Mouse (Mus musculus): Measurements from ENCODE around the gene Gm45015. TPM values are rescaled to one million over a fixed set of nuclear protein-coding genes. Genes with fewer than 3 reads are reported as not detected.

Gene Gm45015
- not detected in 2 replicates for polyA plus RNA-seq (2014; fragmentation: Nextera tagmentation; extraction: Ambion mirVana)

DNA sequence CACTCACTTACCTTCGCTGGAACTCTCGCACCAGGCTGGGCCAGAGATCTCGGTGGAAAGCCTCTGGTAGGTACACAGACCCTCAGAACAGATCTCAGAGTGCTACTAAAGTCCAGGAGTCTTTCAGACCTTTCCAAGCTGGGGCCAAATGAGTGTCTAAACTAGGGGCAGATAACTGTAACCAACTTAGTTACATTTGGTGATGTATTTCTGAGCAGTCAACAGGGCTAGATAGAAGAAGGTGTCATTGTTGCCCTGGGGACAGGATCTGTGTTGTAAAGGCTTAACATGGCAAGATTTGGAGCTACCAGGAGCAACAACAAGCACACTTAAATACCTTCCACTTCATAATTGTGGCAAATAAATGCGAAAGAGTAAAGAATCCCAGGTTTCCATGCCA, at the start of gene Gm45015:
TSS of gene Gm45015 (minus strand) at position 101 of the 400 bp plus-strand sequence.
- DNase-seq (no peak), ATAC-seq (ENCODE audit: low FRiP score, low TSS enrichment) (no peak)
- no peak within 1 kb of the TSS for H3K27ac ChIP-seq (replicated peaks; ENCODE audit: low read depth, low read length)
- H3K4me3 ChIP-seq (replicated peaks; ENCODE audit: low read depth, low read length) = no peak within 1 kb of the TSS
- WGBS = 82% methylated on average over 4 of the region's 4 CpGs
- no peaks in the 10 kb centered on the region for H3K36me3 ChIP-seq (ENCODE audit: control insufficient read depth, insufficient read depth, low read length)
- H3K4me2 ChIP-seq (ENCODE audit: low read length) = no peak within 1 kb of the TSS
- H3K9me3 ChIP-seq (ENCODE audit: control insufficient read depth, low read length) = no peaks in the 10 kb centered on the region
- H3K9ac ChIP-seq (replicated peaks; ENCODE audit: low read length) = no peak within 1 kb of the TSS
- no peaks in the 10 kb centered on the region for H3K27me3 ChIP-seq (ENCODE audit: control insufficient read depth, insufficient read depth, low read length)
- no peaks in the 10 kb centered on the region for H3K4me1 ChIP-seq (ENCODE audit: control insufficient read depth, insufficient read depth, low read length)

DNA sequence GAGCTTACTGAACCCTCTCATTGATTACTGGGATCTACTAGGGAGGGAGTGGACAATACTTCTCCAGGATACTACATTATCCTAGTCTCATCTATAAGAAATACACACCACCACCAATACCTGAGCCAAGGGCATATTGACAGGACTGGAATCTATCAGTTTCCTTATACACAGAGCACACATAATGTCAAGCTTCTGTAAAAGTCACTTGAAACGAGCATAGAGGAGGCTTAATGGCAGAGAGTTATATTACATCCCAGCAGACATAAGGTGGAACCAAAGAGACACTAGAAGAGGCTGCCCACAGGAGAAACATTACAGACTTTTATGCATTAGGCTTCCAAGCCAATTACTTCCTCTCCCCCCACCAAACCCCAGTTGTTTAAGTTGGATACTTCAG, 48.3 kb upstream of the Gm45015 start:
- H3K4me2 ChIP-seq (ENCODE audit: low read length) = no peak overlapping the region
- H3K27ac ChIP-seq (replicated peaks; ENCODE audit: low read depth, low read length) = peak overlapping the region; percentile 71
- H3K27me3 ChIP-seq (ENCODE audit: control insufficient read depth, insufficient read depth, low read length) = no peaks in the 10 kb centered on the region
- DNase-seq (no peak), ATAC-seq (ENCODE audit: low FRiP score, low TSS enrichment) (no peak)
- H3K9me3 ChIP-seq (ENCODE audit: control insufficient read depth, low read length) = no peaks in the 10 kb centered on the region
- no peak overlapping the region for H3K4me3 ChIP-seq (replicated peaks; ENCODE audit: low read depth, low read length)
- H3K4me1 ChIP-seq (ENCODE audit: control insufficient read depth, insufficient read depth, low read length) = no peaks in the 10 kb centered on the region
- 23% methylated on average over 1 of the region's 1 CpGs for WGBS
- no peaks in the 10 kb centered on the region for H3K36me3 ChIP-seq (ENCODE audit: control insufficient read depth, insufficient read depth, low read length)
- H3K9ac ChIP-seq (replicated peaks; ENCODE audit: low read length) = no peak overlapping the region

DNA sequence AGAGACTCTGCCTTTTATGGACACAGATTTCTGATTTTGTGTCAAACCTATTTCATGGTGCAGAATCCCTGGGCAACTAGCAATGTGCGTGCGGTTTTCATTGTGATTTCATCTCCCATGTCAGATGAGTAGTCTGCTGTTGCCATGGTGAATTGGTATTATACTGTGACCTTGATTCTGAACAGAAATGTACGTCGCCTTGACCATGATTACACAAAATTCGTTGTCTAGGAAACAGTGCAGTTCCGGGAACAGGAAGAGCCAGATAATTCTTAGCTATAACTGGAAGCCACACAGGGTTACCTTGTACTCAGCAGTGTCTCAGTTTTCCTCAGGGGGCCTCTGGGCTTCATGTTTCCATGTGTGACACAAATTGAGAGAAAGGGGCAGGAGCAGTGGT, 47.8 kb upstream of the Gm45015 start:
- Histone ChIP-seq H3K4me3 (replicated peaks; ENCODE audit: low read depth, low read length) (no peak overlapping the region), H3K4me1 (ENCODE audit: control insufficient read depth, insufficient read depth, low read length) (no peaks in the 10 kb centered on the region), H3K9ac (replicated peaks; ENCODE audit: low read length) (no peak overlapping the region), H3K27ac (replicated peaks; ENCODE audit: low read depth, low read length) (peak overlapping the region; percentile 71), H3K4me2 (ENCODE audit: low read length) (no peak overlapping the region), H3K9me3 (ENCODE audit: control insufficient read depth, low read length) (no peaks in the 10 kb centered on the region), H3K27me3 (ENCODE audit: control insufficient read depth, insufficient read depth, low read length) (no peaks in the 10 kb centered on the region), H3K36me3 (ENCODE audit: control insufficient read depth, insufficient read depth, low read length) (no peaks in the 10 kb centered on the region)
- DNase-seq (peak; percentile 69), ATAC-seq (ENCODE audit: low FRiP score, low TSS enrichment) (peak; percentile 46; the same call in 1 of the 2 replicates)
- 36% methylated on average over 6 of the region's 6 CpGs for WGBS

DNA sequence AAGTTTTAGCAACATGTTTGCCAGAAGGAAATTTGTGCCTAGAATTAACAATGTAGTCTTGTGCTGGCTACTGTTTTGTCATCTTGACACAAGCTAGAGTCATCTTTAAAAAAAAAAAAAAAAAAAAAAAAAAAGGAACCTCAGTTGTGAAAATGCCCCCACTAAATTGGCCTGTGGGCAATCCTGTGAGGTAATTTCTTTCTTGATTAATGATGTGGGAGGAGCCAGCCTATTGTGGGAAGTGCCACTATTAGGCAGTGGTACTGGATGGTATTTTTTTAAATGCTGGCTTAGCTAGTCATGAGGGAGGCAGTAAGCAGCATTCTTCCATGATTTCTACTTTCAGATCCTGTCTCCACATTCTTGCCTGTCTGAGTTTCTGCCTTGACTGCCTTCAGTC, 26.7 kb upstream of the Gm45015 start:
- no peak for ATAC-seq (ENCODE audit: low FRiP score, low TSS enrichment)
- Histone ChIP-seq H3K27me3 (ENCODE audit: control insufficient read depth, insufficient read depth, low read length) (no peaks in the 10 kb centered on the region), H3K9ac (replicated peaks; ENCODE audit: low read length) (no peak overlapping the region), H3K36me3 (ENCODE audit: control insufficient read depth, insufficient read depth, low read length) (no peaks in the 10 kb centered on the region), H3K9me3 (ENCODE audit: control insufficient read depth, low read length) (no peaks in the 10 kb centered on the region), H3K27ac (replicated peaks; ENCODE audit: low read depth, low read length) (no peak overlapping the region), H3K4me2 (ENCODE audit: low read length) (no peak overlapping the region), H3K4me3 (replicated peaks; ENCODE audit: low read depth, low read length) (no peak overlapping the region), H3K4me1 (ENCODE audit: control insufficient read depth, insufficient read depth, low read length) (no peaks in the 10 kb centered on the region)
- DNase-seq = no peak

DNA sequence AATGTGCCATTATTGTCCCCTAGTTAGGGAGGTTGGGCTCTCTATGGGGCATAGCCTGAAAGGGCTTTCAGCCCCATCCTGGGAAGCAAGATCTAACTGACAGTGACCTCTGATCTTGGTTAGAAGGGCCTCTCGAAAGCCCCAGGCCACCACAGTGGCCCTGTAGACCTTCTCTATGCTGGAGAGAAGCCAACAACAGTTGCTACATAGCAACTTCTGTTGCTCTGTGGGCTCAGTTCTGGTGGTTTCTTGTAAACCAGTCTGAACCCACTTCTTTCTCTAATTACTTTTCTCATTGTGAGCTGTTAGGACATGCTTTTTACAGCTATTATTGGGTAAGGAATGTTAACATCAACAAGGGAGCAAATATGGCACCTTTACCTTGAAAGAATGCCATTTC, 20.1 kb upstream of the Gm45015 start:
- Histone ChIP-seq H3K27me3 (ENCODE audit: control insufficient read depth, insufficient read depth, low read length) (no peaks in the 10 kb centered on the region), H3K4me2 (ENCODE audit: low read length) (no peak overlapping the region), H3K36me3 (ENCODE audit: control insufficient read depth, insufficient read depth, low read length) (peaks cover 39% of the 10 kb centered on the region), H3K9ac (replicated peaks; ENCODE audit: low read length) (no peak overlapping the region), H3K9me3 (ENCODE audit: control insufficient read depth, low read length) (peaks cover 5% of the 10 kb centered on the region; the same call in 1 of the 2 replicates), H3K4me1 (ENCODE audit: control insufficient read depth, insufficient read depth, low read length) (no peaks in the 10 kb centered on the region), H3K27ac (replicated peaks; ENCODE audit: low read depth, low read length) (no peak overlapping the region), H3K4me3 (replicated peaks; ENCODE audit: low read depth, low read length) (no peak overlapping the region)
- ATAC-seq (ENCODE audit: low FRiP score, low TSS enrichment) (no peak), DNase-seq (no peak)
- 95% methylated on average over 1 of the region's 1 CpGs for WGBS

DNA sequence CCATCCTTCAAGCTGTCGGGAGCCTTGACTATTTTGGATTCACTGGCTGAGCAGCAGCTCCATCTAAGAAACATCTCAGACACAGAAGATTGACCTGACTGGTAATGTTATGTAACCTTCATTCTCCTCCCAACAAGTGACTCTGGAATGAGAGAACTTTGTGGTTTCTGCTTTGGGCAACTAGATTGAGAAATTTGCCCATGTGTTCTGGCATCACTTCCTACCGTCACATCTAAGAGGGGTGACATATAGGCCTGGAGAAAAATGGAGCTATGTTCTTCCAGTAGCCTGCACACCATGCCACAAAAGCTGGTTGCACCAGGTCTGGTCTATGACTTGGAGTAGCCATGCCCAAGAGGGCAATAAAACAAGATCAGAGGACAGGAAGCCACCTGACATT, 19.5 kb upstream of the Gm45015 start:
- Histone ChIP-seq H3K27ac (replicated peaks; ENCODE audit: low read depth, low read length) (no peak overlapping the region), H3K4me3 (replicated peaks; ENCODE audit: low read depth, low read length) (no peak overlapping the region), H3K36me3 (ENCODE audit: control insufficient read depth, insufficient read depth, low read length) (peaks cover 45% of the 10 kb centered on the region), H3K9me3 (ENCODE audit: control insufficient read depth, low read length) (peaks cover 5% of the 10 kb centered on the region; the same call in 1 of the 2 replicates), H3K27me3 (ENCODE audit: control insufficient read depth, insufficient read depth, low read length) (no peaks in the 10 kb centered on the region), H3K9ac (replicated peaks; ENCODE audit: low read length) (no peak overlapping the region), H3K4me1 (ENCODE audit: control insufficient read depth, insufficient read depth, low read length) (no peaks in the 10 kb centered on the region), H3K4me2 (ENCODE audit: low read length) (no peak overlapping the region)
- DNase-seq = no peak
- ATAC-seq (ENCODE audit: low FRiP score, low TSS enrichment) = no peak
- 90% methylated on average over 2 of the region's 2 CpGs for WGBS

DNA sequence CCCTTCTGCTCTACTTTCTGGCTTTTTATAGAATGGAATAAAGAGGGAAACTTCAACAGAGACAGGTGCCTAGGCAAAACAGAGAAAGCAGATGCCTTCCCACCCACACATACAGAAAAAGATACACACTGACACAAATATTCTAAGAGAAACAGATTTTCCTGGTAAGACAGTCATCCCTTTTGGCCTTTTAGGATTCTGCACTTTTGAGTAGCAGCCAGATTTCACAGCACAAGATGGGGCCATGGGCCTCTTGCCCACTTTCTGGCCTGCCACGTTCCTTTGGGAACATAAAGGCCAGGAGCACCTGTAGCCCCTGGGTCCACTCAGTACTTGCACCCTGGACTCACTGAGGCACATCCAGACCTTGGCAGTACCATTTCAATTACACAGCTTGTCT, 7.7 kb upstream of the Gm45015 start:
- Histone ChIP-seq H3K27ac (replicated peaks; ENCODE audit: low read depth, low read length) (no peak overlapping the region), H3K9me3 (ENCODE audit: control insufficient read depth, low read length) (no peaks in the 10 kb centered on the region), H3K36me3 (ENCODE audit: control insufficient read depth, insufficient read depth, low read length) (no peaks in the 10 kb centered on the region), H3K9ac (replicated peaks; ENCODE audit: low read length) (no peak overlapping the region), H3K4me3 (replicated peaks; ENCODE audit: low read depth, low read length) (no peak overlapping the region), H3K4me2 (ENCODE audit: low read length) (no peak overlapping the region), H3K4me1 (ENCODE audit: control insufficient read depth, insufficient read depth, low read length) (no peaks in the 10 kb centered on the region), H3K27me3 (ENCODE audit: control insufficient read depth, insufficient read depth, low read length) (no peaks in the 10 kb centered on the region)
- DNase-seq = no peak
- WGBS = 85% methylated on average over 1 of the region's 1 CpGs
- ATAC-seq (ENCODE audit: low FRiP score, low TSS enrichment) = no peak

DNA sequence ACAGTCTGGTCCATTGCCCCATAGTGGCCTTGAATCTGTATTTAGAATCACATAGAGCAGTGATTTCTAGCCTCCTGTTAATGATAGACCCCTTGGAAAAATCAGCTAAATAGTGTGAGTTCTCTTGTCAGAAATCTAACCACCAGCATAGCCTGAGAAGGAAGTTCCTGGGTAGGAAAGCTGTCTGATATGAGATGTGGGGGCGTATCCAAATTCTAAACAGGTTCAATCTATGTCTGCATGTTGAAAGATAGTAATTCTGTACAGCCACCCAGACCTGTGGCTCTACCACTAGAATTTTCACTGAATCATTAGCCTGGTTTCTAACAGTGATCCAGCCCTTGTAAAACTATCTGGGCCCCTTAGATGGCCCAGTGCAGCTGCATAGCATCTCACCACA, 7.2 kb upstream of the Gm45015 start:
- peak overlapping the region; percentile 60 for H3K4me2 ChIP-seq (ENCODE audit: low read length)
- no peaks in the 10 kb centered on the region for H3K9me3 ChIP-seq (ENCODE audit: control insufficient read depth, low read length)
- 83% methylated on average over 1 of the region's 1 CpGs for WGBS
- no peak for DNase-seq
- no peaks in the 10 kb centered on the region for H3K27me3 ChIP-seq (ENCODE audit: control insufficient read depth, insufficient read depth, low read length)
- H3K4me3 ChIP-seq (replicated peaks; ENCODE audit: low read depth, low read length) = 0 out of 2 replicates have a peak overlapping the region, but pooled peaks have one; percentile 50
- no peak overlapping the region for H3K9ac ChIP-seq (replicated peaks; ENCODE audit: low read length)
- H3K27ac ChIP-seq (replicated peaks; ENCODE audit: low read depth, low read length) = no peak overlapping the region
- ATAC-seq (ENCODE audit: low FRiP score, low TSS enrichment) = no peak
- no peaks in the 10 kb centered on the region for H3K36me3 ChIP-seq (ENCODE audit: control insufficient read depth, insufficient read depth, low read length)
- H3K4me1 ChIP-seq (ENCODE audit: control insufficient read depth, insufficient read depth, low read length) = no peaks in the 10 kb centered on the region

DNA sequence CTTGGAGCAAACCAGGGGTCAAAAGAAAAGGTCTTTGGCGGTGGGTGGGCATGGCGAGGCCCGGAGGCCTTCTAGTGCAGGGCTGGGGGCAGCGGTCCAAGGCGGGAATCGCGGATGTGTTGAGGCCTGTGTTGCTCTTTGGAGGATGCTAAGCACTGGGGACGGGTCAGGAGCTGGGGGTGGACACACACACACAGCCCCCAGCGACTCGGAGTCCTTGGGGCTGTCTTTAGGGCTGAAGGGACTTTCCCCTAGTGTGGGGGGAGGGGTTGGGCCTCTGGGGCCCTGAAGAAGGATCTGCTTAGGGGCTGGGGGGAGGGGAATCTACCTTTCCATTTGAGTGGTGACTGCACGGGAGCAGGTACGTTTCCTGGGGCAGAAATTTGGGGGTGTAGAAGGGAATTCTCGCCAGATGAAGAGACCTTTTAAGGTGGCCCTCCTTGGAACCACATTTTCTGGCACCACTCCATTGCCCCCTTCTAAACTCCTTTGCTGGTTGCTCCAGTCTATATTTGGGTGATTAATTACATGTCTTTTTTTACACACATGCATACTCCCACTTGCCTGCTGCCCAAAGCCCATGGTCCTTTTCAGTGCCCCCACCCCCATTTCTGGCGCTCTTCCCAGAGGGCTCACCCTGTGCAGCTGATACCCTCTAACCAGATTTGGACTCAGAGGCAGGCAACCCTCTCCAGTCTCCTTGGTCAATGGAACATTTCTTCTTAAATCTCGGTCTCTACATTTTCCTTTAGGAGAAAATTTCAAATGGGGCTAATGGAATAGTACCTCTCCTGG, 6.5 kb upstream of the Gm45015 start:
- DNase-seq (peak; percentile 8), ATAC-seq (ENCODE audit: low FRiP score, low TSS enrichment) (peak; percentile 40)
- Histone ChIP-seq H3K9me3 (ENCODE audit: control insufficient read depth, low read length) (no peaks in the 10 kb centered on the region), H3K9ac (replicated peaks; ENCODE audit: low read length) (peak overlapping the region; percentile 70), H3K4me3 (replicated peaks; ENCODE audit: low read depth, low read length) (peak overlapping the region; percentile 50), H3K27ac (replicated peaks; ENCODE audit: low read depth, low read length) (peak overlapping the region; percentile 70), H3K27me3 (ENCODE audit: control insufficient read depth, insufficient read depth, low read length) (no peaks in the 10 kb centered on the region), H3K4me1 (ENCODE audit: control insufficient read depth, insufficient read depth, low read length) (no peaks in the 10 kb centered on the region), H3K4me2 (ENCODE audit: low read length) (peak overlapping the region; percentile 60), H3K36me3 (ENCODE audit: control insufficient read depth, insufficient read depth, low read length) (no peaks in the 10 kb centered on the region)
- WGBS = 20% methylated on average over 15 of the region's 15 CpGs
